Mouse (Mus musculus): Measurements from ENCODE around the gene Hivep3.
A peak's percentile ranks its signal among the peaks of the same experiment; 100 is the strongest.

Gene Hivep3

GRCm38 (mm10) chr4:119911071-119911904, 177.7 kb downstream of the Hivep3 start:
- DNase-seq: peak; percentile 71 to 72

GRCm38 (mm10) chr4:119912216-119912615, 178.6 kb downstream of the Hivep3 start:
- DNase-seq: no peak

- DNase-seq: no peak
Observed at GRCm38 (mm10) chr4:119914194-119914593, 180.6 kb downstream of the Hivep3 start.

DNA sequence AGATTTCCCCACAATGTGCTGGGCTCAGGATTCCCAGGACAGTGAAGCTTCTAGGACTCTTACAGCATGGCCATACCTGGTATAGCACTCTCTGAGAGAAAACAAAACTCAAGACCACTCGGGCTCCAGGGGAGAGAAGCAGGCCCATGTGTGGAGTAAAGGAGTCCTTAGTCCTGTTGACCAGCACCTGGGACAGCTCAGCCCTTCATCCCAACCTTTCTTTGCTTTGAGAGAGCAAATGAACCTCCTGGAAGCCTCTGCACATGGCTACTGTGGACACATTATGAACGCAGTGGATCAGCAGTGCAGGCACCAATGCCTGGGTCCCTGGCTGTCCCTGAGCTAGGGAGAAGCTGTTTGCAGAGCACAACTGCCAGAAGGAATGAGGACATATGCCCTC, 181.5 kb downstream of the Hivep3 start:
- DNase-seq: no peak

DNA sequence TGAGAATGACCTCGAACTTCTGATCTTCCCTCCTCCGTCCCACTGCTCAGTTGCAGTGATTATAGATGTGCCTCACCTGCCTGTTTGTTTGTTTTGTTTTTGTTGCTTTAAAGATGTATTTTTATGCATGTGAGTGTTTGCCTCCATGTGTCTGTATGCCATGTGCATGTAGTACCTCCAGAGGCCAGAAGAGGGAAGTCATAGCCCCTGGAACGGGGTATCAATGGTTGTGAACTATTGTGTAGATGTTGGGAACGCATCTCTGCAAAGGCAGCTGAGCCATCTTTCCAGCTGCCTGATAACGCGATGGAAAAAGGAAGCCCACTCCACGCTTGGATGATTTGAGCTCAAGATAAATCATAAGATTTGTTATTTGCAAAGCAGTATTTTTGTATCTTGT, 183.9 kb downstream of the Hivep3 start:
- peak; percentile 51 to 64 for DNase-seq

GRCm38 (mm10) chr4:119919349-119919748, 185.8 kb downstream of the Hivep3 start:
- peak in 1 of 2 experiments; percentile 5 for DNase-seq

- peak; percentile 30 to 49 for DNase-seq
Observed at GRCm38 (mm10) chr4:119921022-119921717, 187.6 kb downstream of the Hivep3 start.

DNA sequence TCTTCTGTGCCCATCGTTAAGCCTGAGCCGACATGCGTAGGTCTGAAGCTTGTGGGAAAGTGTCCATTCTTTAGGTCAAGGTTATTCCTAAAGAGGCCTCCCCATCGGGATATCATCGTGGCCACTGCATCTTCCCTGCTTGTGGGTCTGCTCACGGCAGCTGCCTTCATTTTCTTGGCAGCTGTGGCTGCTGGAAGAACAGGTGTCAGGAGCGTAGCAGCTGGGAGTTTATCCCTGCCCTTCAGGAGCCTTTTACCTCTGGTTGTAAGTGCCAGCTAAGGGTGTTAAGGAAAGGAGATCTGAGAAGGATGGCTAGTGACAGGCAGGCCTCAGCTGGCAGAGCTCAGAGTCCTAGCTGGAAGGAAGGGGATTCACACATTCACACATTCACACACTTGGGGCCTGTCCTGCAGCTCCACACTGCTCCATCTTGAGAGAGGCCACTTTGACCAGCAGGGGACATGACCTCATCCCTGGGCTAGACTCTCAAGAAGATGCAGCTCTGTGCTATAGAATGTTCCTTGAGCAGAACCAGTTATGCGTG, 188.2 kb downstream of the Hivep3 start:
- peak in 1 of 2 experiments; percentile 17 for DNase-seq

- no peak for DNase-seq
Observed at GRCm38 (mm10) chr4:119922945-119923344, 189.4 kb downstream of the Hivep3 start.

DNA sequence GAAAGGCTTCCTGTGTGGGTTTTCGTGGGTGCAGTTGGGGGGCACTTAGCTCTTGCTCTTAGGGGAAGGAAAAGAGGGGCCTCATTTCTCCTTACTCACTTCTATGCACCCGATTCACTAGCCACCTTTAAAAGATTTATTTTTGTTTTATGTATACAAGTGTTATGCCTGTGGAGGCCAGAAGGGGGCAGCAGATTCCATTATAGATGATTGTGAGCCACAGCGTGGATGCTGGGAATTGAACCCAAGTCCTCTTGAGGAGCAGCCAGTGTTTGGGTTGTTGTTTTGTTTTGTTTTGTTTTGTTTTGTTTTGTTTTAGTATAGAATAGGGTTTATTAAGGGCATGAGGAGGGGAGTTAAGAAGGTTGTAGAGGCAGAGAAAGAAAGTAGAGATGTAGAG, 189.8 kb downstream of the Hivep3 start:
- DNase-seq: peak in 1 of 2 experiments; percentile 7

DNA sequence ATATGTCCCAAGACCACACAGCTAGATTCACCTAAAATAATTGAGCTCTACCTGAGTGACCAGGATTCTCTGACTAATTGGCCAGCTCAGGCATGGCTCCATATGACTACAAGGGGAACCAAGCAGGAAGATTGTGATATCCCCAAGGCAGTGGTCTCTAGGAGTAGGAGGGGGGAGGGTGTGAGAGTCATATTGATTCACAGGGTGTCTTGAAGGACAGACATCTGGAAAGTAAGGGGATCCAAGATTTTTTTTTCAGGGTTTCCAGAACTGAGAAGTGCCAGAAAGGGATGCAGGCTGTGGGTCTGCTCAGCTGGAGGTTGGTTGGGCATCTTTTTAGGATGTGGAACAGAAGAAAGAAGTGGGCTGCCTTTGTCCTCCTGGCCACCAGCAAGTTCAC, 191.5 kb downstream of the Hivep3 start:
- no peak for DNase-seq

DNA sequence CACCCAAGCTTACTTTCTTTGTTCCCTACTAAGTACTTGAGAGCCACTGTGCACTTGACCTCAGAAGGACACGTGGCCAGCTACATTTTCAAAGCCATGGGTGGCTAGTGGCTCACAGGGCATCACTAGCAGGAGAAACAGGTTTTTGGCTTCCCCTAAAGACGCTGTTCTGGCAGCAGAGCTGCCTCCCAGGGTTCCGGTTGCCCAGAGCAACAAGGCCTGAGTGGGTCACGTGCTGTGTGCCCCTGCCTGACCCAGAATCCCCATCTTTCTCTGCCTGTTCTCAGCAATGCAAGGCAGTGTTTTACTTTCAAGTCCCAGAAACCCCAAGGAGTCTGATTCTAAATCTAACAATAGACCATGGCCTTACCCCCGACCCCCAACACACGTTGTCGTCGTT, 198.3 kb downstream of the Hivep3 start:
- peak; percentile 80 to 85 for DNase-seq

DNA sequence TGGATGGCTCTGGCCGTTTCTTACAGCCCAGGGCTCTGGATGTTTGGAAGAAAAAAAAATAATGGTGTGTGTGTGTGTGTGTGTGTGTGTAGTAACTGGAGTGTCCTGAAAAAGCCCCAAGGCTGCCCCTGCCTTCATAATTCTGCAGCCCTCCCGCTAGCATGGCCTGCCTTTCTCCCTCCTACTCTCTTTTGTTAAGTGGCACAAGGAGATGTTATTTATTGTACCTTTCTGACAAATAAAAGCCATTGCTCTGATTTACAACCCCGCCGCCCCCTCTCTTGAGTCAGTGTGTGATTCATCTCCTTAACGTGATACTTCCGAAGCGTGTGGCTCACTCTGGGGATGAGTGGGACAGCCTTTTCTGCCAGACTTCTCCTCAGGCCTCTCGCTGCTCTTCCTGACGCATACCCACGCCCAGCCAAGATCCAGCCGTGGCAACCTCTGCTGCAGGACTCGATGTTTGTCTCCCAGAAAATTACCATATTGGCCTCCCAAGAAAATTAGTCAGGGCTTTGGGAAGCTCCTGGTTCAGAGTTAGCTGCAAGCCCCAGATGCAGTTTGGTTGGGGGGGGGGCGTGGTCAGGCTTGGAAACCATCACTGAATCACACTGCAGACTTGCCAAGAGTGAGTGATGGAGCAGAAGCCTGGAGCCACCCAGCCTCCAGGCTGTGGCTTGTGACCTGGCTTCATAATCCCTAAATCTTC, 199.1 kb downstream of the Hivep3 start:
- DNase-seq: peak; percentile 47 to 55

- peak; percentile 50 to 54 for DNase-seq
Observed at GRCm38 (mm10) chr4:119934901-119935300, 201.3 kb downstream of the Hivep3 start.

DNA sequence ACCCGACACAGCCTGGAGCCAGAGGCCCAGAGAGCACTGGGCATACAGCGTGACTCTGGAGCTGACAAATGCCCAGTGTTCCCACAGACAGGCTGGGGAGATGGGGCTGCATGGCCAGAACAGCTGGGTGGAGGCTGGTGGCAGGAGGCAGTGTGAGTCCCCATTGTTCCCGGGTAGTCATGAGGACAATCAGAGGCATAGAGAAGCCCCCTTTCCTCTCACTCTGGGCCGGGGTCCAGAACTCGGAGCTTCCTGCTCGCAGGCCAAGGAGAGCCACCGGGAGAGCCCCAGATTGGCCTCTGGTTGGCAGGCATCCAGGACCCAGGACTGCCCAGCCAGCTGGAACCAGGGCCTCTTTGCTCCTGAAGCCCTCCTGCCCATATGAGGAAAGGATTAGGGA, 204.3 kb downstream of the Hivep3 start:
- DNase-seq: peak; percentile 63 to 77

DNA sequence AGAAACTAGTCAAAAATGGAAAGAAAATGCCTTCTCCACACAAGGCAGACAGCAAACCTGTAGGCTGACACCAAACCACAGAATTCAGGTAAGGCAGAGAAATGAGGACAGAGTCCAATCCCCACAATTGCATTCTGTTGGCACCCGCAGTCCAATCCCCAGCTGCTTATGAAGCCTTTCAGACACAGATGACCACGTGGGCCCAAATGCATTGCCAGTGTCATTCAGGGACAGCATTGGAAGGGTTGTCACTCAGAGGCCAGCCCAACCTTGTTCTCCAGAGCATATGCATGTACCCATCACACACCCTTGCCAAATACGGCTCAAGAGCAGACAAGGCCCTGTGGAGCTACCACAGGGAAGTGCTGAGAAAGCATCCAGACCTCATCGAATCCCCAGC, 204.9 kb downstream of the Hivep3 start:
- peak in 1 of 2 experiments; percentile 51 for DNase-seq

GRCm38 (mm10) chr4:119939786-119940185, 206.2 kb downstream of the Hivep3 start:
- DNase-seq: peak; percentile 71 to 74

GRCm38 (mm10) chr4:119946224-119946887, 212.8 kb downstream of the Hivep3 start:
- peak in 1 of 2 experiments; percentile 11 for DNase-seq

DNA sequence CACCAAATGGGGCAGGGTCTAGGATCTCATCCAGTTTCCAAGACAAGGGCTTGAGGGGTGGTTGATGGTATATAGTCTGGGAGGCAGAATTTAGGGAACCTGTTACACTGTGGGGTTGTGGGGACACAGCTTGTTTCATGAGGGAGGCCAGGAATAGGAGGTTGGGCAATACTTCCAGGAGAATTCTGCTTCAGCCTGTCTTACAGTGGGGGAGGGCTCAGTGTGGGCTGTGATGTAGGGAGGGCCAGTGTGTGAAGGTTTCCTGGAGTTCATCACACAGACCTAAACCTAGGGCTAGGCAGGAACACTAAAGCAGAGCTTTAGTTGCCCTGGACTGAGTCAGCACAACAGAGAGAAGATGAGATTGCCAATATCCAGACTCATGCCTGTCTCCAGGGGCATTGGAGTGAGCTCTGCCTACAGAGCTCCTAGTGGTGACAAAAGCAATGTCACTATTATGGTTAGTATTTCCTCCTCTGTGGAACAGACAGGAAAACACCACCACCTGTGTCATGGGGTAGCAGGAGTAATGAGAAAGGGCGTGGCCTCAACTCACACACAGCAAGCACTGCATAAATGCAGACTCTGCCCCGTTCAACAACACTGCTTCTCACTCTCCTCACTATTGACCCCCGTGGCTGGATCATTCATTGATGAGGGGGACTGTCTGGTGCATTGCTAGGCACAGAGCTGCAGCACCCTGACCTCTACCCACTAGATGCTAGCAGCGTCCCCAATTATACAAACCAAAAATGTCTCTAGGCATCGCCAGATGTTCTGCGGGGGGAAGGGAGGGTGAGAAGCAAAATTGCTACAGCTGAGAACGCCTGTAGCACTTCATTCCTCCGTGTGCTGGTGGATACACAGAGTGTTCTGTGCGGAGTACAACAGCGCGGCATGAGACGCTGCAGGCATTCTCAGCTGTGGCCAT, 213.9 kb downstream of the Hivep3 start:
- DNase-seq: no peak

DNA sequence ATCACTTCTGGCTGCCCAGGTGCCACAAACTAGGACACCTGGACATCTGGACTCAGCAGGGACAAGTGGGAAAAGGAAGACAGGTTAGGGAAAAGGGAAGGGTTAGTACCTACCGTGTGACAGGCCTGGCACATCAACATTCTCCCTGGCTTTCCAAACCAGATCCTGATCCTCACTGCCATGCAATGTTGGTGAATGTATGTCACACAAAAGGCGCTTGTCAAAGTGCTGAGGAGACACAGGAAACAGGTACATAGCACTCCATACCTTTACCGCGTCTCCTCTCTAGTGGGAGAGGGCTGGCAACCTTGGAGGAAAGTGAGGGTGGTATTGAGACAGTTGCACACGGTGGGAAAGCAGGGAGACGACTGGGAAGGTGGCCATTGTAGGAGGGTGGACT, 214.8 kb downstream of the Hivep3 start:
- peak in 1 of 2 experiments; percentile 29 for DNase-seq

- DNase-seq: peak in 1 of 2 experiments; percentile 47
Observed at GRCm38 (mm10) chr4:119948922-119949614, 215.5 kb downstream of the Hivep3 start.

Data from cerebellum, postnatal 25 days (tissue).